Mouse (Mus musculus) cerebellum, postnatal 36 days (tissue): ENCODE measurements around the gene Zfp655.
"Not testable (repeated sequence)": the region's sequence is repeated elsewhere in the genome, so short reads cannot be mapped to it uniquely, and the experiment has no call there.

Experiments used
- DNase-seq, 2 experiments: peaks; one replicate each; pipeline ENCODE4 v3.0.0; 2021 to 2022; ENCODE audit warnings: mixed read lengths in 2 of 2

Zfp655 gene

GRCm38 (mm10) chr5:145231367-145231871, at the start of gene Zfp655:
Gene Zfp655 (plus strand): TSS chr5:145231715.
- DNase-seq, result peak; percentile 97 to 98

GRCm38 (mm10) chr5:145185244-145185643, 46.3 kb upstream of the Zfp655 start:
- DNase-seq, result no peak

GRCm38 (mm10) chr5:145189416-145189815, 42.1 kb upstream of the Zfp655 start:
- no peak for DNase-seq

GRCm38 (mm10) chr5:145190373-145190772, 41.1 kb upstream of the Zfp655 start:
- no peak for DNase-seq

- DNase-seq, result peak; percentile 93 to 94
Observed at GRCm38 (mm10) chr5:145190875-145191798, 40.4 kb upstream of the Zfp655 start.

GRCm38 (mm10) chr5:145191962-145192361, 39.6 kb upstream of the Zfp655 start, which contains the start of gene Atp5j2:
Gene Atp5j2 (minus strand): TSS chr5:145192062.
- no peak for DNase-seq

GRCm38 (mm10) chr5:145200387-145200786, 31.1 kb upstream of the Zfp655 start:
- DNase-seq, result no peak

GRCm38 (mm10) chr5:145201321-145201991, 30.1 kb upstream of the Zfp655 start, which contains the start of gene Zkscan14:
Gene Zkscan14 (minus strand): TSS chr5:145201868.
- DNase-seq, result peak; percentile 76

- DNase-seq, result no peak
Observed at GRCm38 (mm10) chr5:145202446-145202845, 29.1 kb upstream of the Zfp655 start.

GRCm38 (mm10) chr5:145203936-145204691, 27.4 kb upstream of the Zfp655 start, which contains the start of gene Zkscan5:
Gene Zkscan5 (plus strand): TSS chr5:145204562.
- DNase-seq, result peak; percentile 98

- no peak for DNase-seq
Observed at GRCm38 (mm10) chr5:145205041-145205440, 26.5 kb upstream of the Zfp655 start.

- DNase-seq, result no peak
Observed at GRCm38 (mm10) chr5:145207385-145207784, 24.1 kb upstream of the Zfp655 start.

GRCm38 (mm10) chr5:145207954-145208353, 23.6 kb upstream of the Zfp655 start:
- DNase-seq, result no peak

- not testable (repeated sequence) for DNase-seq
Observed at GRCm38 (mm10) chr5:145208391-145208790, 23.1 kb upstream of the Zfp655 start.

GRCm38 (mm10) chr5:145211340-145211739, 20.2 kb upstream of the Zfp655 start:
- DNase-seq, result no peak

GRCm38 (mm10) chr5:145212216-145212615, 19.3 kb upstream of the Zfp655 start:
- DNase-seq, result no peak

GRCm38 (mm10) chr5:145213505-145213904, 18.0 kb upstream of the Zfp655 start:
- DNase-seq, result no peak

GRCm38 (mm10) chr5:145214679-145215078, 16.8 kb upstream of the Zfp655 start:
- DNase-seq, result no peak

GRCm38 (mm10) chr5:145217746-145218145, 13.8 kb upstream of the Zfp655 start:
- DNase-seq, result no peak

GRCm38 (mm10) chr5:145218206-145218605, 13.3 kb upstream of the Zfp655 start:
- no peak for DNase-seq

GRCm38 (mm10) chr5:145218671-145219070, 12.8 kb upstream of the Zfp655 start:
- DNase-seq, result no peak

- no peak for DNase-seq
Observed at GRCm38 (mm10) chr5:145219981-145220380, 11.5 kb upstream of the Zfp655 start.

- DNase-seq, result no peak
Observed at GRCm38 (mm10) chr5:145222840-145223239, 8.7 kb upstream of the Zfp655 start.
